Mouse (Mus musculus): ENCODE data around the gene Hist1h3i. TPM values are rescaled to one million over a fixed set of nuclear protein-coding genes. Genes with fewer than 3 reads are reported as not detected.
"Not testable (repeated sequence)": the region's sequence is repeated elsewhere in the genome, so short reads cannot be mapped to it uniquely, and the experiment has no call there.

Gene Hist1h3i
- polyA plus RNA-seq, 1 experiment from 2014 or later: 28.0 TPM

- H3K27me3 ChIP-seq, H3K36me3 ChIP-seq, H3K9me3 ChIP-seq: not testable (repeated sequence)
- peak within 1 kb of the TSS; percentile 53 for H3K9ac ChIP-seq
- peak; percentile 91 for ATAC-seq (ENCODE audit: low FRiP score, low read depth)
- WGBS: under 1% methylated on average over 47 of the region's 56 CpGs
- H3K4me2 ChIP-seq: peak within 1 kb of the TSS; percentile 73
- H3K27ac ChIP-seq (replicated peaks): peak within 1 kb of the TSS; percentile 89
- peak within 1 kb of the TSS; percentile 48 for H3K4me3 ChIP-seq
- H3K4me1 ChIP-seq (replicated peaks): peaks cover 31% of the 10 kb centered on the region
These were observed 32.8 kb downstream of the Hist1h3i start, which contains the start of gene Hist1h4k for GRCm38 (mm10) chr13:21750159-21751017. TSS of gene Hist1h4k (minus strand) at chr13:21750505.

GRCm38 (mm10) chr13:21749387-21750158, 33.6 kb downstream of the Hist1h3i start:
- peak overlapping the region; percentile 89 for H3K27ac ChIP-seq (replicated peaks)
- H3K36me3 ChIP-seq: no peaks in the 10 kb centered on the region
- H3K27me3 ChIP-seq: no peaks in the 10 kb centered on the region
- H3K9me3 ChIP-seq: no peaks in the 10 kb centered on the region
- WGBS: 7% methylated on average over 5 of the region's 5 CpGs
- ATAC-seq (ENCODE audit: low FRiP score, low read depth): no peak
- peaks cover 27% of the 10 kb centered on the region for H3K4me1 ChIP-seq (replicated peaks)
- peak overlapping the region; percentile 73 for H3K4me2 ChIP-seq
- peak overlapping the region; percentile 48 for H3K4me3 ChIP-seq
- H3K9ac ChIP-seq: peak overlapping the region; percentile 53

- Histone ChIP-seq H3K9me3 (no peaks in the 10 kb centered on the region), H3K36me3 (no peaks in the 10 kb centered on the region), H3K27ac (replicated peaks) (no peak overlapping the region), H3K27me3 (no peaks in the 10 kb centered on the region), H3K4me1 (replicated peaks) (peaks cover 12% of the 10 kb centered on the region), H3K4me3 (no peak overlapping the region), H3K4me2 (no peak overlapping the region), H3K9ac (no peak overlapping the region)
- 97% methylated on average over 1 of the region's 1 CpGs for WGBS
- ATAC-seq (ENCODE audit: low FRiP score, low read depth): no peak
These were observed 38.2 kb downstream of the Hist1h3i start for GRCm38 (mm10) chr13:21745006-21745405.

- H3K9me3 ChIP-seq, H3K36me3 ChIP-seq, H3K27me3 ChIP-seq: not testable (repeated sequence)
- peak; percentile 91 for ATAC-seq (ENCODE audit: low FRiP score, low read depth)
- Histone ChIP-seq H3K9ac (peak within 1 kb of the TSS; percentile 54), H3K27ac (replicated peaks) (peak within 1 kb of the TSS; percentile 96), H3K4me1 (replicated peaks) (peaks cover 19% of the 10 kb centered on the region), H3K4me2 (peak within 1 kb of the TSS; percentile 73), H3K4me3 (peak within 1 kb of the TSS; percentile 56)
- under 1% methylated on average over 52 of the region's 56 CpGs for WGBS
These were observed 48.0 kb downstream of the Hist1h3i start, which contains the start of gene Hist1h4j for GRCm38 (mm10) chr13:21734906-21735767. TSS of gene Hist1h4j (plus strand) at chr13:21735064.

- Histone ChIP-seq H3K27me3 (no peaks in the 10 kb centered on the region), H3K9ac (peak overlapping the region; percentile 54), H3K4me1 (replicated peaks) (peaks cover 19% of the 10 kb centered on the region), H3K9me3 (no peaks in the 10 kb centered on the region), H3K4me3 (peak overlapping the region; percentile 56), H3K36me3 (no peaks in the 10 kb centered on the region), H3K4me2 (peak overlapping the region; percentile 73), H3K27ac (replicated peaks) (peak overlapping the region; percentile 96)
- ATAC-seq (ENCODE audit: low FRiP score, low read depth): peak; percentile 86
- under 1% methylated on average over 21 of the region's 21 CpGs for WGBS
These were observed 48.9 kb downstream of the Hist1h3i start for GRCm38 (mm10) chr13:21734010-21734905.

GRCm38 (mm10) chr13:21733466-21733865, 49.7 kb downstream of the Hist1h3i start:
- peak; percentile 15; the same call in 1 of the 2 replicates for ATAC-seq (ENCODE audit: low FRiP score, low read depth)
- Histone ChIP-seq H3K4me3 (no peak overlapping the region), H3K9ac (no peak overlapping the region), H3K27me3 (no peaks in the 10 kb centered on the region), H3K9me3 (no peaks in the 10 kb centered on the region), H3K27ac (replicated peaks) (peak overlapping the region; percentile 96), H3K4me1 (replicated peaks) (peaks cover 19% of the 10 kb centered on the region), H3K36me3 (no peaks in the 10 kb centered on the region), H3K4me2 (no peak overlapping the region; the same call in 1 of the 2 replicates)
- 61% methylated on average over 5 of the region's 5 CpGs for WGBS

Small RNA genes lying within 50 kb of the gene (microRNA-seq; reads per million reads assigned to microRNA genes)
- gene Gm19658 (not detected), gene Gm44346 (not detected), gene Gm44454 (not detected), gene Gm44466 (not detected)

Other genes with a start within 250 kb of the Hist1h3i start
- 0.06 and 0.25 TPM in 2 replicates for gene Olfr1366, start 240.6 kb downstream of the Hist1h3i start, polyA plus RNA-seq (2015; fragmentation: Nextera tagmentation; extraction: Ambion mirVana)
- gene Olfr1535, start 223.5 kb downstream of the Hist1h3i start, polyA plus RNA-seq (2015; fragmentation: Nextera tagmentation; extraction: Ambion mirVana): 0.04 and 0.08 TPM in 2 replicates
- gene Olfr1364, start 201.6 kb downstream of the Hist1h3i start, polyA plus RNA-seq (2015; fragmentation: Nextera tagmentation; extraction: Ambion mirVana): not detected in 2 replicates
- not detected in 2 replicates for gene Olfr1362, start 169.3 kb downstream of the Hist1h3i start, polyA plus RNA-seq (2015; fragmentation: Nextera tagmentation; extraction: Ambion mirVana)
- 0.04 TPM in 1 of 2 replicates, not detected in the other for gene Olfr11, start 140.9 kb downstream of the Hist1h3i start, polyA plus RNA-seq (2015; fragmentation: Nextera tagmentation; extraction: Ambion mirVana)
- gene Olfr1361, start 120.0 kb downstream of the Hist1h3i start, polyA plus RNA-seq (2015; fragmentation: Nextera tagmentation; extraction: Ambion mirVana): not detected in 2 replicates
- not detected in 2 replicates for gene Olfr1360, start 106.0 kb downstream of the Hist1h3i start, polyA plus RNA-seq (2015; fragmentation: Nextera tagmentation; extraction: Ambion mirVana)
- not detected in 2 replicates for gene Olfr1359, start 85.3 kb downstream of the Hist1h3i start, polyA plus RNA-seq (2015; fragmentation: Nextera tagmentation; extraction: Ambion mirVana)
- gene Hist1h2bl, start 67.2 kb downstream of the Hist1h3i start, polyA plus RNA-seq (2015; fragmentation: Nextera tagmentation; extraction: Ambion mirVana): not detected in 2 replicates
- gene Hist1h2ai, start 66.9 kb downstream of the Hist1h3i start, polyA plus RNA-seq (2015; fragmentation: Nextera tagmentation; extraction: Ambion mirVana): 6.2 and 7.8 TPM in 2 replicates
- gene Hist1h3h, start 65.7 kb downstream of the Hist1h3i start, polyA plus RNA-seq (2015; fragmentation: Nextera tagmentation; extraction: Ambion mirVana): 2.5 and 3.5 TPM in 2 replicates
- gene Hist1h2bm, start 61.3 kb downstream of the Hist1h3i start, polyA plus RNA-seq (2015; fragmentation: Nextera tagmentation; extraction: Ambion mirVana): 0.51 and 1.7 TPM in 2 replicates
- 0.77 TPM in 1 of 2 replicates, not detected in the other for gene Hist1h4j, start 48.3 kb downstream of the Hist1h3i start, polyA plus RNA-seq (2015; fragmentation: Nextera tagmentation; extraction: Ambion mirVana)
- gene Hist1h4k, start 32.9 kb downstream of the Hist1h3i start, polyA plus RNA-seq (2015; fragmentation: Nextera tagmentation; extraction: Ambion mirVana): 1.5 and 2.3 TPM in 2 replicates
- gene Hist1h2ak, start 29.5 kb downstream of the Hist1h3i start, polyA plus RNA-seq (2015; fragmentation: Nextera tagmentation; extraction: Ambion mirVana): 5.3 and 7.9 TPM in 2 replicates
- gene Hist1h2bn, start 29.2 kb downstream of the Hist1h3i start, polyA plus RNA-seq (2015; fragmentation: Nextera tagmentation; extraction: Ambion mirVana): 1.1 TPM in 1 of 2 replicates, not detected in the other
- 3.5 and 7.4 TPM in 2 replicates for gene Hist1h1b, start 2.7 kb downstream of the Hist1h3i start, polyA plus RNA-seq (2015; fragmentation: Nextera tagmentation; extraction: Ambion mirVana)
- 1.0 and 1.5 TPM in 2 replicates for gene Hist1h2an, start 3.8 kb upstream of the Hist1h3i start, polyA plus RNA-seq (2015; fragmentation: Nextera tagmentation; extraction: Ambion mirVana)
- 0.44 and 0.58 TPM in 2 replicates for gene Hist1h2bp, start 4.1 kb upstream of the Hist1h3i start, polyA plus RNA-seq (2015; fragmentation: Nextera tagmentation; extraction: Ambion mirVana)
- gene Hist1h2bq, start 26.8 kb upstream of the Hist1h3i start, polyA plus RNA-seq (2015; fragmentation: Nextera tagmentation; extraction: Ambion mirVana): 4.9 and 7.3 TPM in 2 replicates
- not detected in 2 replicates for gene Hist1h2ao, start 27.1 kb upstream of the Hist1h3i start, polyA plus RNA-seq (2015; fragmentation: Nextera tagmentation; extraction: Ambion mirVana)
- not detected in 2 replicates for gene Hist1h4m, start 28.4 kb upstream of the Hist1h3i start, polyA plus RNA-seq (2015; fragmentation: Nextera tagmentation; extraction: Ambion mirVana)
- 4.9 and 7.7 TPM in 2 replicates for gene Hist1h4n, start 48.8 kb upstream of the Hist1h3i start, polyA plus RNA-seq (2015; fragmentation: Nextera tagmentation; extraction: Ambion mirVana)
- 669 and 801 TPM in 2 replicates for gene Hist1h2ap, start 50.1 kb upstream of the Hist1h3i start, polyA plus RNA-seq (2015; fragmentation: Nextera tagmentation; extraction: Ambion mirVana)
- gene Hist1h2br, start 50.4 kb upstream of the Hist1h3i start, polyA plus RNA-seq (2015; fragmentation: Nextera tagmentation; extraction: Ambion mirVana): 4.7 and 7.1 TPM in 2 replicates
- 11.7 and 12.3 TPM in 2 replicates for gene Zfp184, start 161.7 kb upstream of the Hist1h3i start, polyA plus RNA-seq (2015; fragmentation: Nextera tagmentation; extraction: Ambion mirVana)
- gene Pom121l2, start 197.8 kb upstream of the Hist1h3i start, polyA plus RNA-seq (2015; fragmentation: Nextera tagmentation; extraction: Ambion mirVana): 0.08 TPM in 1 of 2 replicates, not detected in the other
- 0.14 TPM in 1 of 2 replicates, not detected in the other for gene Prss16, start 226.4 kb upstream of the Hist1h3i start, polyA plus RNA-seq (2015; fragmentation: Nextera tagmentation; extraction: Ambion mirVana)

Data from hindbrain, embryonic 15.5 days (tissue).